Mouse (Mus musculus) brown adipose tissue, adult 24 weeks (tissue): ENCODE data around the gene Creb3l4. TPM values are rescaled to one million over a fixed set of nuclear protein-coding genes. Genes with fewer than 3 reads are reported as not detected.
A peak's percentile ranks its signal among the peaks of the same experiment; 100 is the strongest.
"Not testable (repeated sequence)": the region's sequence is repeated elsewhere in the genome, so short reads cannot be mapped to it uniquely, and the experiment has no call there.

ENCODE experiments used
- H3K27ac ChIP-seq: fragments of 200-500 bp; replicated peaks from 2 replicates; pipeline ENCODE4 v1.5.1; 2012; ENCODE audit warnings: low read depth, mild to moderate bottlenecking, low read length
- H3K4me1 ChIP-seq: fragments of 200-500 bp; 2 replicates; pipeline ENCODE4 v1.6.1; 2012; ENCODE audit warnings: low read length, mixed read lengths; ENCODE audit not compliant: control insufficient read depth, insufficient read depth, insufficient read length
- H3K4me3 ChIP-seq: fragments of 200-500 bp; 2 replicates; pipeline ENCODE4 v1.5.1; 2012; ENCODE audit warnings: low read depth, mild to moderate bottlenecking, low read length, moderate library complexity; ENCODE audit not compliant: insufficient read depth
- polyA plus RNA-seq: library from polyadenylated mRNA; stranded (reverse); fragments of >200 nt; gene quantifications from 2 replicates; pipeline ENCODE4 v1.2.4, GENCODE M21; 2012; ENCODE audit not compliant: missing spikeins, insufficient read depth, insufficient read length

The Creb3l4 gene
- polyA plus RNA-seq: not detected in 2 replicates

DNA sequence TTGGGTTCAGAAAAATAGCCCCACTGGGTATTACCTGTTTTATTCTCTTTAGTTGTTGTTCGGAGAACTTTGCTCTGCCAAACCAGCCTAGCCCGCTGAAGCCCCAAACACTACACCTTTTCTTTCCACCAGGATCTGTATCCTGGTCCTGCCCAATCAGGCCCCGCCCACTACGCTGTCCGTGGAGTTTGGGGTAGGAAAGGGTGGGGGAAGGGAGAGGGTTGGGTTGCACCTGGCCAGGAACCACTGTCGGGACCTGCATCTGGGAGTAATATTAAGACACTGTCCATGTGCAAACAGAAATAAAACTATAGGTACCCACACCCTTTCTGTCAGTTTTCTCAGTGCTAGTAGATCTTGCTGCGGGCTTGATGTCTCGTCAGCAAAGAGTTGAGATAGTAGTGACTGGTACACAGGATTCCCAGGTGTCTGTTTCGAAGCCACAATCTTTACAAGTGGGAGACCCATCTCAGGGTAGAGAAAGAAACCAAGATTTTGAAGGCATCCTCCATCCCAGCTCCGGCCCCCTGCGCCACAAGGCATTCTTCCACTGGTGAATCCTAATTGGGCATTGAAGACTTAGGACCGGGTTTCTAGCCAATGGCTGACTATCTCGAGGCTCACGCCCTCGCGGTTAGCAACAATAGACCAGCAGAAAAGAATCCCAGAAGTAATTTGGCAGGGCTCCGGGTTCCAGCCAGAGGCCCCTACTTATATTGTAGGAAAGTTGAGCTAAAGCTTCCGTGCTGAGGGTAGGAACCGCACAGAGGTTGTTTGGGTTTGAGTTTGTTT lies at the start of gene Creb3l4:
Gene Creb3l4, minus strand, starts transcription at position 529 of the 792 bp plus-strand sequence.
- H3K4me1 ChIP-seq: peaks cover 4% of the 10 kb centered on the region; the same call in 1 of the 2 replicates
- peak within 1 kb of the TSS; percentile 43 for H3K4me3 ChIP-seq
- no peak within 1 kb of the TSS for H3K27ac ChIP-seq

DNA sequence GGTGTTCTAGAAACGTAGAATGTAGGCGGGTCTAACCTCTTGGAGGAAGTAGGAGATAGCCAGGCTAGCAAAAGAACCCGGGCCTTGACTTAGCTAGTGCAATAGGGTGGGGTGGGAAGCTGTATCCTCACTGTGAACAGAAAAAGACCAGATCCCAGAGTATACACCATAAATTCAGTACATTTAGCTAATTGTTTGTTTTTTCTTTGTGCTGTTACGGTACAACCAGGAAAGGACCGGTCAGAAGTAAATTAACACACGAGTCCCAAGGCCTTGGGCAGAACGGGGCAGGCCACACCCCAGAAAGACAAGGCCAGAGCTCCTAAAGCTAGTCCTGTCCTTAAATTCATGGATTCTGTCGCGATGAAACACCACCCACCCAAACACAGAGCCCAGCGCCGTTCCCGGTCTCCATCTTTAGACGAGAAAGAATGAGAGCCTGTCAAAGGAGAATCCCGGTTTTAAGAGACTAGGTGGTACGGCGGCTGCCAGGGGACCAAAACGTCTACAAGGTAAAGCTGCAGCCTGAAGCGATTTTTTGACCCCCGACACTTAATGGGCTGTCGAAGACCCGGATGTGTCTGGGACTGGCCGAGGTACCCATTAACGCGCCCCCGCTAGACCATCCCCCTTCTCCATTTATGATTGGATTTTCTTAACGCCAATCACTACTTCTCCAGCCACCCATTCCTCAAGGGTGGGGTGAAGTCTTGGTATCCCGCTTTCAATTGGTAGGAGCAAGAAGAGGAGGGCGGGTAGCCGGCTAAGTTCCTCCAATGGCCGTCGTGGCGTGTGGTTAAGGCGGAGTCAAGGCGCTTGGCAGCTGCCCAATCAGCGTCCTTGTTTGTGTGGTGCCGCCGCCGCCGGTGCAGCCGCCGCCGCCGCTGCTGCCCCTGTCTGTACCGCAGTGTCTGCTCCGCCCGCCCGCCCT lies 49.3 kb upstream of the Creb3l4 start, which contains the start of gene Gatad2b:
Gene Gatad2b, plus strand, starts transcription at position 834 of the 931 bp plus-strand sequence.
- Histone ChIP-seq H3K27ac (peak within 1 kb of the TSS; percentile 92), H3K4me3 (peak within 1 kb of the TSS; percentile 83), H3K4me1 (peaks cover 3% of the 10 kb centered on the region; the same call in 1 of the 2 replicates)

DNA sequence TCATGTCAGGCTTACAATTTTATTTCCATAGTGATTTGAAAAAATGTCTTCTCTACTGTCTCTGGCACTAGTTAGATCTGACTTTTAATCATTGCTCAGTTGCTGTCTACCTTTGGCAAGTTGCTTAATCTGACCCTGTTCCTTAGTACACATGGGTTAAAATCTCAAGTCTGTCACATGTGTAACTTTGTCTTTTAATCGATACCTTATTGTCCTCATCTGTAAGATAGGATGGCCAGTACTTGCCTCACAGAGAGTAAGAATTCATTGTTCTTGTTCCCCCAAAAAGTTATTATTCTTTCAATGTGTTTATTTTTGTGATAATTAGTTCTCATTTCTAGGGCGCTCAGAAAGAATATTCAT lies 48.7 kb upstream of the Creb3l4 start:
- Histone ChIP-seq H3K4me3 (peak overlapping the region; percentile 83), H3K4me1 (peaks cover 3% of the 10 kb centered on the region; the same call in 1 of the 2 replicates), H3K27ac (peak overlapping the region; percentile 92)

DNA sequence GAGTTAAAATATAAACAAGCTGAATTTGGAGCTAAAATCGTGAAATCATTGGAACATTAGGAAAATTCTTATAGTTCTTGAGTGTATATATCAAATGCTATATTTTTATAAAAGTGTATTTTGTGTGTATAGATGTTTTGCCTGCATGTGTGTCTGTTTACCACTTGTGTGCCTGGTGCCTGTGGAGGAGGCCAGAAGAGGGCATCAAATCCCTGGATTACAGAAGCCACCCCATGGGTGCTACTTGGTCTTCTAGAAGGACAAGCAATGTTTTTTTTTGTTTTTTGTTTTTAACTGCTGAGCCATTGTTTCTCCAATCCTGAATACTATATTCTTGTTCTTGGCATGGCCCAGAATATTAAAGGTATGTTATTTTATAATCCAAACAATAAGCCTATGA lies 47.3 kb upstream of the Creb3l4 start:
- Histone ChIP-seq H3K4me1 (peaks cover 3% of the 10 kb centered on the region; the same call in 1 of the 2 replicates), H3K27ac (no peak overlapping the region), H3K4me3 (no peak overlapping the region)

DNA sequence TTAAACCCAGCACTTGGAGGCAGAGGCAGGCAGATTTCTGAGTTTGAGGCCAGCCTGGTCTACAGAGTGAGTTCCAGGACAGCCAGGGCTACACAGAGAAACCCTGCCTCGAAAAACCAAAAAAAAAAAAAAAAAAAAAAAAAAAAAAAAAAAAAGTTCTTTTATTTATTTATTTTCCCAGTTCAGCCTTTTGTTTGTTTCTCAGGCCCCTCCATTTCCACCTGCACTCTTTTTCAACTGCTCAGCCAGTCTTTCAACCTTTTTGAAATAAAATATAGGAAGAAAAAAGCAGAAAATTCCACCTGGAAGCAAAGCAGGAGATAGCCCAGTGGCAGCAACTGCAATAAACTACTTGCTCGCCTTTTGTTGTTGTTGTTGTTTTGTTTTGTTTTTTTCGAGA lies 46.1 kb upstream of the Creb3l4 start:
- H3K27ac ChIP-seq, H3K4me1 ChIP-seq, H3K4me3 ChIP-seq: not testable (repeated sequence)

GRCm38 (mm10) chr3:90284150-90284549 lies 40.8 kb upstream of the Creb3l4 start:
- Histone ChIP-seq H3K4me1 (no peaks in the 10 kb centered on the region), H3K27ac (no peak overlapping the region), H3K4me3 (no peak overlapping the region)

- no peak overlapping the region for H3K4me3 ChIP-seq
- no peak overlapping the region for H3K27ac ChIP-seq
- no peaks in the 10 kb centered on the region for H3K4me1 ChIP-seq
Measured at GRCm38 (mm10) chr3:90280708-90281107, 37.4 kb upstream of the Creb3l4 start.

GRCm38 (mm10) chr3:90279743-90280142 lies 36.4 kb upstream of the Creb3l4 start:
- H3K4me3 ChIP-seq: no peak overlapping the region
- no peak overlapping the region for H3K27ac ChIP-seq
- no peaks in the 10 kb centered on the region for H3K4me1 ChIP-seq

- H3K27ac ChIP-seq: no peak overlapping the region
- H3K4me3 ChIP-seq: no peak overlapping the region
- no peaks in the 10 kb centered on the region for H3K4me1 ChIP-seq
Measured at GRCm38 (mm10) chr3:90279216-90279615, 35.9 kb upstream of the Creb3l4 start.

GRCm38 (mm10) chr3:90278211-90278610 lies 34.9 kb upstream of the Creb3l4 start:
- Histone ChIP-seq H3K4me1 (no peaks in the 10 kb centered on the region), H3K27ac (no peak overlapping the region), H3K4me3 (no peak overlapping the region)

DNA sequence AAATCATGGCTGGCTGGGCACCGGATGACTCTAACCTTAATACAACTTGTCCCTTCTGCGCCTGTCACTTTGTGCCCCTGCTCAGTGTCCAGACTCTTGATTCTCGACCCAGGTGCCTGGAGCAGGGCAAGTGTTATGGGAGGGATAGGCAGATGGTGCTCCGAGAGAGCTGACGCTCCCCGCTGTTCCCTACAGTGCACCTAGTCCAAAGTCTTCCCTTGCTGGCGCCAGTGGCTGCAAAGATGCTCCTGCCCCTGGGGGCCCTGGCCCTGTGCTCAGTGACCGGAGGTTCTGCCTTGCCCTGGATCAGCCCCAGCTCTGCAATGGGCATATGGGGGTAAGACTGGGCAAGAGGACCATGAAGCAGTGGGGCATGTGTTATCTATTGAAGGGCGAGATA lies 34.5 kb upstream of the Creb3l4 start:
- Histone ChIP-seq H3K4me3 (no peak overlapping the region), H3K27ac (no peak overlapping the region), H3K4me1 (no peaks in the 10 kb centered on the region)

DNA sequence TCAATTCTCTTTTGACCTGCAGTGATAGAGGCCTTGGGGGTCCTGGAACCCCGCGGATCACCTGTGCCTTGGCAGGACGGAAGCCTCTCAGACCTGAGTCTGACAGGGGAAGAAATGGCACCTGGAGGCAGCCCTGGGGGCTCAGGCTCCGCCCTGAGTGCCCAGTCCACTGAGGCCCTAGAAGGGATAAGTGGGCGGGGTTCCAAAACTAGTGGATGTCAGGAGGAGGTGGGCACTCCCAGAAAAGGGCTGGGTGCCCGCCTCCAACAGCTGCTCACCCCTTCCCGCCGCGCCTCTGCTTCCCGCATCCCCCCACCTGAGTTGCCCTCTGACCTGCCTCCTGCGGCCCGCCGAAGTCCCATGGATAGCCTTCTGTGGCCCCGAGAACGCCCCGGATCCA lies 33.5 kb upstream of the Creb3l4 start:
- Histone ChIP-seq H3K27ac (no peak overlapping the region), H3K4me3 (no peak overlapping the region), H3K4me1 (no peaks in the 10 kb centered on the region)

DNA sequence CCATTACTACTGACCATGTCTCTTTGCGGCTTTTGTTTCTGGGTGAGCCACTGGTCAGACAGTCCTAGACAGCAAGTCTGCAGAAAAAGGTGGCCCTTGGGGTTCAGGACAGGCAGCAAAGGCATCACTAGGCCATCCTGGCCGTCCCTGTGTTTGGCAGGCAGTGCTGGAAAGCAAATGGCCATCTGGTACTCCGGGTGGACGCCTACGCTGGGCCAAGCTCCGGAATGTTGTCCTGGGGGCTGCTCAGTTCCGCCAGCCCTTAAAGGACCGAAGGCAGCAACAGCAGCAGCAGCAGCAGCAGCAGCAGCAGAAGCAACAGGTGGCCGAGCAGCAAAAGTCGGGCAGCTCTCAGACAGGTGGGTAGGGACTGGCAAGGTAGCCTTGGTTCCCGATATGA lies 32.0 kb upstream of the Creb3l4 start:
- no peak overlapping the region for H3K4me3 ChIP-seq
- H3K4me1 ChIP-seq: no peaks in the 10 kb centered on the region
- H3K27ac ChIP-seq: no peak overlapping the region

DNA sequence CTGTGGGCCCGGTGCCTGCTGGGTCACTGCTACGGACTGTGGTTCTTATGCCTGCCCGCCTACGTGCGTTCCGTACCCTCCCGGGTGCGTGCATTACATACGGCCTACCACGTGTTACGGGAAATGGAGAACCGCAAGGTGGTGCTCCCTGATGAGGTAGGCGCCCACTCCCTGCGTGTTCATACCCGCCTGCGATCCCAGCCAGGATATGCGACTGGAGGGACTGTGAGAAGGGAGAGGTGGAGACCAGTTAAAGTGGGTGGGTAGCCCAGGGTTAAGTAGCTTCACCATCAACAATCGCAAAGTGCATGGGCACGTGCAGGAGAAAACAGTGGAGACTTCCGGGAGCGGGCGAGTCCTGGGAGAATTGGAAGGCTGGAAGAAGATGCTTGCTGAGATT lies 30.5 kb upstream of the Creb3l4 start:
- no peaks in the 10 kb centered on the region for H3K4me1 ChIP-seq
- no peak overlapping the region for H3K27ac ChIP-seq
- H3K4me3 ChIP-seq: no peak overlapping the region

DNA sequence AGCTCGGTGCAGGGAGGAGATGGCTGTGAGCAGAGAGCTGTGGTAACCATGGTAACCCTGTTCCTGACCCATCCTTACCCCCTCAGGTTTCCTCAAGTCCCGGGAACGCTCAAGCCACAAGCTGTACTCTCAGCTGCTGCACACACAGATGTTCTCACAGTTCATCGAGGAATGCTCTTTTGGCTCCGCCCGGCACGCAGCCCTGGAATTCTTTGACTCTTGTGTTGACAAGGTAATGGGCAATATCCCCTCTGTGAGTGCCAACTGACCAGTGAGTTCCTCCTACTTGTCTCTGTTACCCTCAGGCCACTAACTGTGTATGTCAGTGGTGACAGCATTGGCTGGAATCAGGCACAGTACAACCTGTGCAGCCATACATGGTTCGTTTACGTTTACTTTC lies 28.9 kb upstream of the Creb3l4 start:
- Histone ChIP-seq H3K27ac (no peak overlapping the region), H3K4me3 (no peak overlapping the region), H3K4me1 (no peaks in the 10 kb centered on the region; the same call in 1 of the 2 replicates)
